Mouse (Mus musculus) lung, adult 18-20 months (tissue): ENCODE measurements at regions not wholly inside any gene's neighbourhood (a gene's known extent, or its start where the extent isn't known, plus 50 kb on each side); places are given as distances from the start of the nearest gene placed in this dataset.

Source experiments
- DNase-seq, 2 experiments: peaks; one replicate each; pipeline ENCODE4 v3.0.0; 2022; ENCODE audit warnings: mixed read lengths in 2 of 2

- no peak for DNase-seq
Observed at GRCm38 (mm10) chr11:45440937-45441720, 410.7 kb upstream of the Clint1 start.

- no peak for DNase-seq
Observed at GRCm38 (mm10) chr11:45446512-45446911, 405.3 kb upstream of the Clint1 start.

GRCm38 (mm10) chr11:45454234-45454633 is 397.6 kb upstream of the Clint1 start:
- no peak for DNase-seq

GRCm38 (mm10) chr11:45454933-45455332 is 396.9 kb upstream of the Clint1 start:
- no peak for DNase-seq

GRCm38 (mm10) chr11:45456724-45457123 is 395.1 kb upstream of the Clint1 start:
- no peak for DNase-seq

GRCm38 (mm10) chr11:45457597-45457996 is 394.3 kb upstream of the Clint1 start:
- DNase-seq, result no peak

- no peak for DNase-seq
Observed at GRCm38 (mm10) chr11:45460000-45460792, 391.7 kb upstream of the Clint1 start.

GRCm38 (mm10) chr11:45464501-45464900 is 387.4 kb upstream of the Clint1 start:
- DNase-seq, result no peak

GRCm38 (mm10) chr11:45466350-45466749 is 385.5 kb upstream of the Clint1 start:
- no peak for DNase-seq

GRCm38 (mm10) chr11:45472171-45472570 is 379.7 kb upstream of the Clint1 start:
- DNase-seq, result no peak

GRCm38 (mm10) chr11:45476917-45477316 is 374.9 kb upstream of the Clint1 start:
- DNase-seq, result no peak

- DNase-seq, result no peak
Observed at GRCm38 (mm10) chr11:45485950-45486349, 365.9 kb upstream of the Clint1 start.

GRCm38 (mm10) chr11:45491021-45491967 is 360.6 kb upstream of the Clint1 start:
- DNase-seq, result no peak

GRCm38 (mm10) chr11:45495246-45495645 is 356.6 kb upstream of the Clint1 start:
- no peak for DNase-seq

- DNase-seq, result no peak
Observed at GRCm38 (mm10) chr11:45508566-45508965, 343.3 kb upstream of the Clint1 start.

GRCm38 (mm10) chr11:45509278-45509677 is 342.6 kb upstream of the Clint1 start:
- no peak for DNase-seq

- DNase-seq, result no peak
Observed at GRCm38 (mm10) chr11:45514415-45515271, 337.2 kb upstream of the Clint1 start.

- DNase-seq, result no peak
Observed at GRCm38 (mm10) chr11:45524720-45525119, 327.1 kb upstream of the Clint1 start.

GRCm38 (mm10) chr11:45531044-45531626 is 320.7 kb upstream of the Clint1 start:
- no peak for DNase-seq

GRCm38 (mm10) chr11:45533402-45534056 is 318.3 kb upstream of the Clint1 start:
- no peak for DNase-seq

- no peak for DNase-seq
Observed at GRCm38 (mm10) chr11:45535501-45536025, 316.3 kb upstream of the Clint1 start.
